Comparison of ENCODE assay signal across 8 mouse cellular contexts in the genomic region with DNA sequence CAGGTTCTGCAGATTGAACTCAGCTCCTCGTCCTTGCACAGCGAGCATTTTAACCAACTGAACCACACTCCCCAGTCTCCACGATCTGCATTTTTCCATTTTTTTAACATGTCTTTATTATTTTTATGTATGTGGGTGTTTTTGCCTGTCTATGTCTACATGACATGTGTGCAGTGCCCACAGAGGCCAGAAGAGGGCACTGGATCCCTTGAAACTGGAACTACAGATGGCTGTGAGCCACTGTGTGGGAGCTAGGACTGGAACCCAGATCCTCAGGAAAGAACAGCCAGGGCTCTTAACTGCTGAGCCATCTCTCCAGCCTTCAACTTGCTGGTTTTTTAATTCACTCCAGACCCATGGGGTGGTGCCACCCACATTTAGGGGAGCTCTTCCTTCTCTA. TPM values are rescaled to one million over a fixed set of nuclear protein-coding genes. Genes with fewer than 3 reads are reported as not detected.
A peak's percentile ranks its signal among the peaks of the same experiment; 100 is the strongest.
DNase-seq lines count a peak whose midpoint lies in the region; TF ChIP-seq lines count a peak whose summit lies in the region.

No protein-coding gene starts in this region.

- no peaks in the 10 kb centered on the region for H3K4me1 ChIP-seq in cerebellum, adult 2 months (ENCODE audit: control insufficient read depth, insufficient read depth, low read length)

- no peak for TF ChIP-seq POLR2A in cerebellum, adult 2 months (IDR thresholded peaks at IDR 0.05; ENCODE audit: borderline replicate concordance, insufficient read depth, low read length)

- intact Hi-C loops in left cerebral cortex, postnatal 4 days (cut with DNase I) = loop anchor here (2.0 to 10.0 kb wide), 3 partner anchors 490 to 834 kb away; a partner anchor contains a TSS

- H3K27me3 ChIP-seq in cerebellum, adult 2 months (ENCODE audit: control insufficient read depth, insufficient read depth, low read length) = no peaks in the 10 kb centered on the region

- no peak for DNase-seq in cerebellum, adult 2 months
- DNase-seq in cerebellum, adult 11-12 months = no peak
- peak; percentile 16 for DNase-seq in left cerebral cortex, postnatal 4 days
- no peak for DNase-seq in left cerebral cortex, adult 8-10 months (ENCODE audit: low spot score in 2 of 2)
- DNase-seq in c-Kit-positive CD71-positive TER-119-negative erythroid progenitor cells, embryonic 14.5 days (ENCODE audit: low read depth) = peak; percentile 37
- DNase-seq in spleen, postnatal 4 days (ENCODE audit: low spot score in 2 of 2) = peak; percentile 48 to 76
- DNase-seq in frontal cortex, postnatal 14 days (ENCODE audit: low spot score in 2 of 2) = no peak
- no peak for DNase-seq in MN1 (ENCODE audit: low spot score)

- TF ChIP-seq CTCF in cerebellum, adult 2 months (IDR thresholded peaks at IDR 0.05; ENCODE audit: borderline replicate concordance, insufficient read depth, low read depth, low read length) = 0 out of 2 replicates have a peak, but pooled peaks have one; percentile 26

- no peak overlapping the region for H3K27ac ChIP-seq in cerebellum, adult 2 months (ENCODE audit: insufficient read depth, low read length)

- WGBS in cerebellum, adult 2 months = 91% methylated on average over 3 of the region's 3 CpGs

- H3K4me3 ChIP-seq in cerebellum, adult 2 months (replicated peaks; ENCODE audit: insufficient read depth, low read depth, low read length) = no peak overlapping the region

RNA-seq across cellular contexts. Expression of a gene that starts 45.8 kb away (rescaled TPM):
- polyA plus RNA-seq in cerebellum, adult 2 months (2012; rRNA removed) = 86.9 and 87.9 TPM in 2 replicates
- 100 to 1,000 TPM; 164 to 170 TPM for total RNA-seq in left cerebral cortex, postnatal 4 days (2021)
- 100 to 1,000 TPM; 154 to 178 (median 160) TPM for total RNA-seq in left cerebral cortex, adult 8-10 months (2022)

Comparison
In these comparisons a context has a peak if more than half of its experiments do, and no peak if none do; other contexts are left out.
1. DNase-seq: peak in left cerebral cortex, postnatal 4 days (single experiment), c-Kit-positive CD71-positive TER-119-negative erythroid progenitor cells, embryonic 14.5 days (single experiment) and spleen, postnatal 4 days (2 of 2); none in cerebellum, adult 2 months (0 of 2), cerebellum, adult 11-12 months (single experiment), left cerebral cortex, adult 8-10 months (0 of 2), frontal cortex, postnatal 14 days (0 of 2) and MN1 (single experiment).